In the genomic region with DNA sequence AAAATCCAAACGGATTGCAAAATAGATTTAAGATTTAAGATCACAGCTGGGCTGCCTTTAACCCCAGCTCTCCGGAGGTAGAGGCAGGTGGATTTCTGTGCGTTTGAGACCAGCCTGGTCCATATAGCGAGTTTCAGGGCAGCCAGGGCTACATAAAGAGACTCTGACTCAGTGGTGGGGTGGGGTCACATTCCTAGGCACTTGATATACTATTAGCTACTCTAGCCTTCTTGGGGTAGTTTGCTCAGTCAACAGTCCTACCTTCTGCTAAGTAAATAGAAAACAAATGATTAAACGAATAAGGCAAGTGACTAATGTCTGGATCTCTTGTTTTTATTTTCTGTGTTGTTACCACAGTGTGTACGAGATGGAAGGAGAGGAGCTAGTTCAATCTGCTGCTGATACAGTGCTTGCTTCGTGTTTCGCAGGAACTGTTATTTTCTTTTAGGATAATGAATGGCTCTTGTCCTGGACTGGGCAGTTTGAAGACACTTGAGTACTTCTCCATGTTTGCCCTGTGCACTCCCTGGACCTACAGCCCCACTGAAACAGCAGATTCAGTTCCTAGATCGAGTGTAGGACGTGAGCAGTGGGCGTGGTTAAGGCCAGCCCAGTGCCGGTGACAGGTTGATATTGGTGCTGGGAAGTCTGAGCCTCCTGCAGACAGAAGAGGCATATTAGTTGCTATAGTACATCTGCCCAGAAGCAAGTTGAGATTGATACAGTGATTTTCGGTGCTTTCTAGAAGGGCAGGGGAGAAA, we compare ENCODE assay signal across 14 mouse cellular contexts. TPM values are rescaled to one million over a fixed set of nuclear protein-coding genes. Genes with fewer than 3 reads are reported as not detected.
A peak's percentile ranks its signal among the peaks of the same experiment; 100 is the strongest.
DNase-seq lines count a peak whose midpoint lies in the region; ATAC-seq lines count a peak whose summit lies in the region.
"Had no signal": no experiment of that assay in that cellular context is flagged by ENCODE, and none has a peak within 500 bp of the region (broad histone marks: within the 10 kb centered on the region; RNA-seq: fewer than 3 reads in every experiment).

No protein-coding gene starts in this region.

- no peaks in the 10 kb centered on the region for H3K4me1 ChIP-seq in intestine, embryonic 15.5 days (replicated peaks)
- peaks cover 4% of the 10 kb centered on the region; the same call in 1 of the 2 replicates for H3K4me1 ChIP-seq in hindbrain, embryonic 14.5 days (replicated peaks; ENCODE audit: control insufficient read depth, insufficient read depth, low read length)
- H3K4me1 ChIP-seq: forebrain, embryonic 13.5 days had no signal

- peak; percentile 48 to 57 for DNase-seq in lung, adult 18-20 months
- no peak for DNase-seq in lung, postnatal 10 days
- DNase-seq in lung, postnatal 25 days (ENCODE audit: low spot score) = peak; percentile 37
- DNase-seq in yolk sac, embryonic 10.5 days (ENCODE audit: low spot score) = peak; percentile 50
- DNase-seq in hindbrain, embryonic 14.5 days (ENCODE audit: low spot score) = no peak
- no peak for DNase-seq in spleen, postnatal 36 days (ENCODE audit: low spot score in 2 of 2)
- DNase-seq: cerebellum, adult 11-12 months; heart, adult 11 months; layer of hippocampus, adult 9-11 months; midbrain, embryonic 14.5 days; right cerebral cortex, postnatal 25 days had no signal

- no peaks in the 10 kb centered on the region for H3K27me3 ChIP-seq in intestine, embryonic 15.5 days (replicated peaks)
- H3K27me3 ChIP-seq in hindbrain, embryonic 14.5 days (ENCODE audit: control insufficient read depth, insufficient read depth, low read length) = no peaks in the 10 kb centered on the region
- H3K27me3 ChIP-seq: forebrain, embryonic 13.5 days had no signal

- H3K9ac ChIP-seq in intestine, embryonic 15.5 days = no peak overlapping the region
- no peak overlapping the region for H3K9ac ChIP-seq in hindbrain, embryonic 14.5 days
- H3K9ac ChIP-seq: forebrain, embryonic 13.5 days had no signal

- H3K9me3 ChIP-seq in intestine, embryonic 15.5 days = no peaks in the 10 kb centered on the region
- no peaks in the 10 kb centered on the region for H3K9me3 ChIP-seq in hindbrain, embryonic 14.5 days (ENCODE audit: control insufficient read depth, low read length)
- H3K9me3 ChIP-seq: forebrain, embryonic 13.5 days had no signal

- ATAC-seq in intestine, embryonic 15.5 days = peak; percentile 84
- no peak for ATAC-seq in hindbrain, embryonic 14.5 days (ENCODE audit: low FRiP score)
- ATAC-seq: forebrain, embryonic 13.5 days; hindbrain, embryonic 16.5 days had no signal

- peak overlapping the region; percentile 28 for H3K4me2 ChIP-seq in intestine, embryonic 15.5 days (replicated peaks)
- H3K4me2 ChIP-seq in hindbrain, embryonic 14.5 days (replicated peaks) = no peak overlapping the region
- H3K4me2 ChIP-seq: forebrain, embryonic 13.5 days had no signal

- 45% methylated on average over 13 of the region's 13 CpGs for WGBS in intestine, embryonic 15.5 days
- 81% methylated on average over 13 of the region's 13 CpGs for WGBS in hindbrain, embryonic 14.5 days

- H3K36me3 ChIP-seq in intestine, embryonic 15.5 days = no peaks in the 10 kb centered on the region
- H3K36me3 ChIP-seq in hindbrain, embryonic 14.5 days (replicated peaks; ENCODE audit: control insufficient read depth, insufficient read depth) = no peaks in the 10 kb centered on the region

- H3K27ac ChIP-seq in intestine, embryonic 15.5 days = no peak overlapping the region
- H3K27ac ChIP-seq in hindbrain, embryonic 14.5 days = no peak overlapping the region
- H3K27ac ChIP-seq: forebrain, embryonic 13.5 days had no signal

- H3K4me3 ChIP-seq in intestine, embryonic 15.5 days (replicated peaks) = no peak overlapping the region
- H3K4me3 ChIP-seq in hindbrain, embryonic 14.5 days (replicated peaks; ENCODE audit: low read length) = no peak overlapping the region
- H3K4me3 ChIP-seq: forebrain, embryonic 13.5 days had no signal

RNA-seq across cellular contexts. Expression of a gene that starts 6.9 kb away (rescaled TPM):
- 21.9 and 26.0 TPM in 2 replicates for polyA plus RNA-seq in intestine, embryonic 15.5 days (2015; fragmentation: Nextera tagmentation; extraction: Ambion mirVana)
- polyA plus RNA-seq in hindbrain, embryonic 14.5 days (2014; fragmentation: Nextera tagmentation; extraction: Ambion mirVana) = 42.0 and 49.4 TPM in 2 replicates

Comparison
In these comparisons a context has a peak if more than half of its experiments do, and no peak if none do; other contexts are left out.
1. DNase-seq: peak in lung, adult 18-20 months (2 of 2), lung, postnatal 25 days (single experiment) and yolk sac, embryonic 10.5 days (single experiment); none in lung, postnatal 10 days (single experiment), hindbrain, embryonic 14.5 days (single experiment) and spleen, postnatal 36 days (0 of 2).